Mouse (Mus musculus): Measurements from ENCODE around the gene Nlrp4f. TPM values are rescaled to one million over a fixed set of nuclear protein-coding genes. Genes with fewer than 3 reads are reported as not detected.

The Nlrp4f gene
- not detected for total RNA-seq (2022)

DNA sequence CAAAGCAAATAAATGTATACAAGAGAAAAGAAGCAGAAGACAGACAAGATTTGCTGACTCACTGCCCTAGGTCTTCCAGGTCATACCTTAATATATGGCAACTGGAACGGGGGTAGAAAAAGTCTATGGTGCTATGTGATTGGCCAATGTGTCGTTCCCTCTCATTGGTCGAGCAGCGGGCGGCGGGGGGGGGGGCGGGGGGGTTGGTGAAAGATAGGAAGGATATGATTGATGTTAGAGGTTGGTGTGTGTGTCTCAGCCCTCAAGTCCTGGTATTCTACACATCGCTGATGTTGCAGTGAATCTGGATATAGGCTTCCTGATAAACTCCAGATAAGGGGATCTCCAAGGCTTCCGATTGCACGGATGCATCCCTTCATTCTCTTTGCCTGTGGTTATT is at the start of gene Nlrp4f:
Gene Nlrp4f (minus strand): TSS at position 101 of the 400 bp plus-strand sequence.
- DNase-seq (ENCODE audit: low spot score in 2 of 2) = no peak

DNA sequence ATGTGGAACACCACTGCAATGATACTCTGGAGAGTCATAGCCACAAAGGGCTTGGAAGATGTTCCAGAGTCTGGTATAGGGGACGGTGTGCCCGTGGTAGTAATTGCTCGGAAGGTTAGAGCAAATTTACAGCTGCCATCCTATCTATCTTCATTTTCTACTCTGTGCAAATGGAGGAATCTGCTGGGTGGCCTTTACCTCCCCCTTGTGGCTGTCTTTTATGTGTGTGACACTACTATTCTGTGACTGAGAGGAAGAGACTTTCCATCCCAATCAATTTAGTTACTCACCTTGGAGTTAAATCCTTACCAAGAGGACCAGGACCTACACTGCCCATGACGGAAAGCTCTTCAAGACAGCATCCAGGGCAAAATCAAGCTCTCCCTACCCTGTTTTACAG is 37.5 kb upstream of the Nlrp4f start:
- no peak for DNase-seq (ENCODE audit: low spot score in 2 of 2)

DNA sequence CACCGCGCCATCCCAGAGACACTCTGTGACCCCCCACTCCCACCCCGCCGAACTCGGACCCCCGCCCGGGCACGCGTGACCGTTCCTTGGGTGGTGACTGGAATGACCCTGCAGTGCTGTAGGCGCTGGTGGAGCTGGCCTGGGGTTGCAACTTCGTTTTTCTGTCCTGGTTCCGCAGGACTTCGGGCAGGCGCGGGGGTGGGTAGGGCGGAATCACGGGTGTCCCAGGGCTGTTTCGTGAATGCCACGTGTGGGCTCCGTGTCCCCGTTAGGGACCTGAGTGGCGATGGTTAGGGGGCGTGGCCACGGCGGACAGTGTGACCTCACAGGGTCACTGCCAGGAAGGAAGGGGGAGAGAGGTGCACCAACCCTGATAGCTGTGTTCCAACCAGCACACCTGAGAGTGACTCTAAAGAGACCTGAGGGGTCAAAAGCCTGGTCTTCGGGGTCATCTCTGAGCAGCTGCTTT is 36.6 kb upstream of the Nlrp4f start:
- DNase-seq (ENCODE audit: low spot score in 2 of 2) = no peak

DNA sequence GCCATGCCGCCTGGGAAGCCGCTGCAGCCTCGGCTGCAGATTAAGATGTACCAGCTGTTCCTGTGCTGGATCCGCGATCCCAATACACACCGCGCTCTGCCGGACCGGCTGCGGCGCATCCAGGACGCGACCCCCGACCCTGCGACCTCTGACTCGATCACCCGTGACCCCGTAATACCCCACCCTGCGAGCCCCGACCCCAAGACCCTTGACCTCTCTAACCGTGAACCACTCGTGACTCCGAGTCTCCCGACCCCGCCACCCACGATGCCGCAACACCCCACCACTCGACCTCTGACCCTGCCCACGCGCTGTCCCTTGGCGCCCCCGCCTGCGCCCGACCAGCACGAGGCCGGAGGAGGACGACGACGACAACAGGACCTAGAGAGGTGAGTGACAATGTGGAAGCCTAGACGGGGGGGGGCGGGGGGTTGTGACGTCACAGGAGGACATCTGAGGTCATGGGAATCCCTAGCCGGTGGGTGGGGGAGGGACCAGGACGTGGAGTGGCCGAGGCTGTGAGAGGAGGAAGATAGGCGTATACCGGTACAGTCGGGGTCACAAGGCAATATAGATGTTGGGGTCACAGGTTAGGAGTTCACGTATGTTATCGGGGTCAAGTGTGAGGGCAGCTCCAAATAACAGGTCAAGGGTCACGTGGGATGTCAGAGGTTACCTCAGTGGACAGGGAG is 36.0 kb upstream of the Nlrp4f start:
- no peak for DNase-seq (ENCODE audit: low spot score in 2 of 2)

- peak; percentile 84 to 85 for DNase-seq (ENCODE audit: low spot score in 2 of 2)
These were observed 35.4 kb upstream of the Nlrp4f start for GRCm38 (mm10) chr13:65241099-65241626.

- peak; percentile 92 to 93 for DNase-seq (ENCODE audit: low spot score in 2 of 2)
These were observed 34.8 kb upstream of the Nlrp4f start for GRCm38 (mm10) chr13:65240509-65241098.

GRCm38 (mm10) chr13:65237211-65237610 is 31.4 kb upstream of the Nlrp4f start:
- no peak for DNase-seq (ENCODE audit: low spot score in 2 of 2)

DNA sequence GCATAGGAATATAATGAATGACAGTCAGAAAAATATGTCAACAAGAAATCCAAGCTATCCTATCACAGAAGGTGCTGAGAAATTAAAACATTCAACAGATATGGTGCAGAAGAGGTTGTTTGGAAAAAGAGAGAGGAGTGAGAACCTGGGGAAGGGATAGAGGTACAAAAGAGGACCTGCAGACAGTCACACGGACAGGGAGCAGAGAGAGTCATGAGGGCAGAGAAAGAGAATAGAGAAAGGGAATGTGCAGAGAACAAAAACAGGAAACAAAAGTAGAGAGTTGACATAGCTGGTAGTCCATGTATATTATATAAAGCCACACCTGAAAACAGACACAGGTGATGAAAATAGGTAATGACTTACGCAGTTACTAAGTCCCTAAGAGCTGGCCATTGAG is 20.9 kb upstream of the Nlrp4f start:
- no peak for DNase-seq (ENCODE audit: low spot score in 2 of 2)

DNA sequence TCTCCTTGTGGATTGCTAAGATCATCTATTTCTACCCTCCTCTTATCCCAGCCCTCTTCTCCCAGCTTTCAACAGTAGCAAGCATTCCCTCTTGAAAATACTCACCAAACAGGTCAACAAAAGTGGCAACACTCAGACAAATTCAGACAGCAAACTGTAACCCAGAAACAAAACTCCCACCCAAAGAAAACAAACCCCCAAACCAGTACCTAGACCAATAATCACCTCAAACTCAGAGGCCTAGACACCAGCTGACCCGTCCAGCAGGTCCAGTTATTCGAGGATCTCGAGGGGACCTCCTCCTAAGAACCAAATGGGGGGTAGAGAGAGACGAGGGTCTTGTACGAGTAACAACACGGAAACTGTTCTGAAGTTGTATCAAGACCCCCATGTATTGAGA is 20.2 kb upstream of the Nlrp4f start:
- DNase-seq (ENCODE audit: low spot score in 2 of 2) = no peak

DNA sequence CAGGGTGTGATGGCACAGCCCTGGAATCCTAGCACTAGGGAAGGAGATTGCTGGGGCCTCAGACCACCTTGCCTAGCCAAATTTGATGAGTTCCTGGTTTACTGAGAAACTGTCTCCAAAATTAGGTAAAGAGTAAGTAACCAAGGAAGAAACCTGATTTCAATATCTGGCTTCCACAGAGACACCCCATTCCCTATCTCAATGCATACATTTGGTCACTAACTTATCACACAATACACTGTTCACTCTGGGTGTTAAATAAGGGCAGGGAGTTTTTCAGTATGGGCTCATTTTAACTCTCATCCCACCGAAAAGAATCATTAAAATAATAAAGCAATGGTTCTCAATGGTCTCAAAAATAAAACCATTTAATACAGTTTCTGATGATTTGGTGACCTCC is 5.1 kb downstream of the Nlrp4f start:
- DNase-seq (ENCODE audit: low spot score in 2 of 2) = no peak

DNA sequence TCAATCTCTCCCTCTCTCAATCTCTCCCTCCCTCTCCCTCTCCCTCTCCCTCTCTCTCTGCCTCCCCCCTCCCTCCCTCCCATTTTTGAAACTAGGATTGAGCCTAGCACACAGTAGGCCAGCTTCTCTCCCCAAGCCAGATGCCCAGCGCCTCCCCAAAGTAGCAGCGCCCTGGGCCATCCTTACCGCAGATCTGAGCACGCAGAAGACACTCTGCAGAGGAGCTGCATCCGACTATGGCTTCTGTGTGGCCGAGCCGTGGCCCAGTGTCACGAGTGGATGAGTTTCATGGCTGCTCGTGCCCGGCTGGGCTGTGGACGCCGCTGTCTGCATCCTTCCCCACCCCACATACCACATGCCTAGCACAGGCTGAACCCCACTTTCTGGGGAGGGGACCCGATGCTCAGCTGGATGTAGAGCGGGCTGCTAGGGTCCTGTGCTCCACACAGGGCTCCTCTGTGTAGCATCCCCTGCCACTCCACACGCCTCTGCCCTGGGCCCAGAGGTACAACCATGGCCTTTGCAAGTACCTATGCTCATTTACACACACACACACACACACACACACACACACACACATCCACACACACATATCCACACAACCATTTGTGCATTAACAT is 29.2 kb downstream of the Nlrp4f start:
- no peak for DNase-seq (ENCODE audit: low spot score in 2 of 2)

DNA sequence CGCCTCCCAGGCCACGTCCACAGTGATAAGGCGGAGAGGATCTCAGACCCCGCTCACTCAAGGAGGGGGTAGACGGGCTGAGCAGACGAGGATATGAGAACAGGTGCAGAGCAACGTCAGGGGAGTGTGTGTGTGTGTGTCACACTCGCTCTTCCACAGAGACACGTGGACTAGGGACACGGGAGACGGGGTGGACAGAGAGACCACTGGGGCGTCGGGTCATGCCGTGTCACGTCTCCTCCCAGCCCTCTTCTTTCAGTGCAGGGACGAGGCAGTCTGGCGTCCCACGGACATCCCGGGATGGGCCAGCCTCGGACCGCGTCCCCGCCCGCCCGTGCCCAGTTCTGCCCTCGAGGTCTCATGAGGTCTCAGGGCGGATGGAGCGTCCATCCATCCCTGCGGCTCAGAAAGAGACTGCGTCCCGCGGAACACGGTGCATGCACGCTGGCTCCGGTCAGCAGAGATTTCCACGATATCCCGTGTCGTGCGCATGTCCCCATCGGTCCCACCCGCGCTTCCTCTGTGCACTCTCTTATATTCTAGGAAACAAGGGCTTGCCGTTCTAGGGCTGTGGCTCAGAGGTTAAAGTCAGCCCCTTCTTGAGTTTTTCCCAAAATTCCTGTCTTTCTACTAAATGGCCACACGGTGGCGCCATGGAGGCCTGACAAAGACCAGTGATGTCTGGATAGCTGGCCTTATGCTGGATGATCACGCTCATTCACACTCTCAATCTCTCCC is 29.9 kb downstream of the Nlrp4f start:
- DNase-seq (ENCODE audit: low spot score in 2 of 2) = no peak

GRCm38 (mm10) chr13:65174102-65174501 is 31.7 kb downstream of the Nlrp4f start:
- no peak for DNase-seq (ENCODE audit: low spot score in 2 of 2)

GRCm38 (mm10) chr13:65149940-65150339 is 55.8 kb downstream of the Nlrp4f start, which contains the start of gene Olfr466:
Gene Olfr466 (plus strand): TSS chr13:65150240.
- no peak for DNase-seq (ENCODE audit: low spot score in 2 of 2)

DNA sequence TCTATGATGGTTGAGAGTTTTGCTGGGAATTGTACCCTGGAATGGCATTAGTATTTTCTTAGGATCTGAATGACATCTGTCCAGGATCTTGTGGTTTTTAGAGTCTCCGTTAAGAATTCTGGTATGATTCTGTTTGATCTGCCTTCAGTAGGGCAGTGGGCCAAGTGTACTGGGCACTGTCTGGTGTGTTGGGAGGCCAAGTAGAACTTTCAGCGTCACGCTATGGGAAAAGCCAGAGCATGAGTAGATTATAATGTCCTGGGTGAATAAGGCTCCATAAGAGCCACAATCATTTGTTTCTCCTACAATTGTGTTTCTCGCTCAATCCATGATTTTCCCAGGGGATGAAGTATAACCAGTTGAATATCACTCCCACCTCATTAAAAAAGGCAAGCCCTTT is 68.0 kb downstream of the Nlrp4f start, which contains the start of gene Olfr465-ps1:
Gene Olfr465-ps1 (plus strand): TSS at position 301 of the 400 bp plus-strand sequence.
- no peak for DNase-seq (ENCODE audit: low spot score in 2 of 2)

Other genes with a start within 250 kb of the Nlrp4f start
- gene Spata31d1c, start 172.9 kb downstream of the Nlrp4f start, total RNA-seq (2022) = not detected
- not detected for gene Prss47, start 153.2 kb downstream of the Nlrp4f start, total RNA-seq (2022)
- 1 to 10 TPM; 6.2 to 7.8 (median 6.6) TPM for gene Mfsd14b, start 93.0 kb downstream of the Nlrp4f start, total RNA-seq (2022)
- gene Olfr465-ps1, start 67.9 kb downstream of the Nlrp4f start, total RNA-seq (2022) = not detected
- not detected for gene Olfr466, start 55.7 kb downstream of the Nlrp4f start, total RNA-seq (2022)
- gene Gm10775, start 53.6 kb upstream of the Nlrp4f start, total RNA-seq (2022) = not detected
- gene Zfp369, start 72.8 kb upstream of the Nlrp4f start, total RNA-seq (2022) = 10 to 100 TPM in 3 of 4 experiments, 1 to 10 TPM in 1; 9.9 to 12.9 (median 11.1) TPM